Mouse (Mus musculus): Measurements from ENCODE around the gene Fam221a. TPM values are rescaled to one million over a fixed set of nuclear protein-coding genes. Genes with fewer than 3 reads are reported as not detected.
"Not testable (repeated sequence)": the region's sequence is repeated elsewhere in the genome, so short reads cannot be mapped to it uniquely, and the experiment has no call there.

Fam221a gene
- polyA plus RNA-seq, 1 experiment from 2014 or later = 5.8 TPM

DNA sequence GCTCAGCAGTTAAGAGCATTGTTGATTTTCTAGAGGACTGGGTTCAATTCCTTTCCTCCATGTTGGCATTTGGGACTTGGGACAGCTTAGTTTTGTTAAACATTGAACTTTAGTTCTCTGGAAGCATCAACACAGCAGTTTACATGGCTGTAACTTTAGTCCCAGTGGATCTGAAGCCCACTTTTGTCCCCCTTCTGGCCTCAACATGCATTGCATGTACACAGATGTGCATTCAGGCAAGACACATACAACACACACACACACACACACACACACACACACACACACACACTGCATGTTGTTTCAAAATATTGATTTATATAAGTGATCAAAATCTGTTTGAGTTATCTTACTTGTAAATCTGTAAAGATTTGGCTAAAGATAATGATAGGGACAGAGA lies 29.9 kb downstream of the Fam221a start:
- no peak for ATAC-seq (ENCODE audit: low FRiP score)
- 0 out of 2 replicates have a peak, but pooled peaks cover 3% of the 10 kb centered on the region for H3K9me3 ChIP-seq
- H3K27ac ChIP-seq = no peak overlapping the region
- no peak overlapping the region for H3K4me2 ChIP-seq
- H3K27me3 ChIP-seq = no peaks in the 10 kb centered on the region
- H3K9ac ChIP-seq = no peak overlapping the region
- no peak overlapping the region for H3K4me3 ChIP-seq (replicated peaks)
- no peaks in the 10 kb centered on the region for H3K4me1 ChIP-seq
- no peaks in the 10 kb centered on the region for H3K36me3 ChIP-seq (replicated peaks)

DNA sequence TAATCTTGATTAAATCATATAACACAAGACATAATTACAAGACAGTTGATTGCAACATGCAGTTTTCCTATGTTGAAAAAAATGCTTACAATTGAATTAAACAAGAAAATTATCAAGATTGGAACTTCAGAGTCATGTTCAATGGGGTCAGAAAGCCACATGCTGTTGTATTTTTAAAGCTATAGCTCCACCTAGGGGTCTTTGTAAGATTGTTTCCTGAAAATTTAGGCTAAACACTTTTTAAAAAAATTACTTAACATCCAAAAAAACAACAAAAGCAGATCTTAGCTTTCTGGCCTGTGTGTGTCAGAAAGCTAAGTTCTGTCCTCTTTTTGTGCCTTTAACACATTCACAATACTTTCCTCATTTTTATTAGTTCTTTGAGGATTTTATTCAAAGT lies 30.8 kb downstream of the Fam221a start:
- H3K9me3 ChIP-seq = 0 out of 2 replicates have a peak, but pooled peaks cover 3% of the 10 kb centered on the region
- H3K27ac ChIP-seq = no peak overlapping the region

DNA sequence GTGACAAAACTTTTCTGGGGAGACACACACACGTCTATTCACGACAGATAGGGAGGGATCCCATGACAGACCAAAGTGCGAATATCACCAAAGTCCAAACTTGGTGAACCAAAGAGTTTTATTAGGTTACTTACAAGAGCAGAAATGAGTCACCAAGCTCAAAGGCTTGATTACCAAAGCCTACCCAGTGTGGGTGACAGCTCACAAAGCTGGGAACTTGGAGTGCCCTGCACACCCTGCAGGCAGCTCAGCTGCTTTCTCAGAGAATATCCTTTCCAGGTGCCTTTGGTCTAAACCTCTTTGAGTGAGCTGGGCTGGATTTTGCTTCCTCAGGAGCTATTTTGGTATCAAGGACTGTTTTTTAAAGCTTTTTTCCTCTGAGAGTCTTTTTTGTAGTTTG lies 43.3 kb downstream of the Fam221a start:
- H3K9me3 ChIP-seq = no peaks in the 10 kb centered on the region
- H3K4me1 ChIP-seq = no peaks in the 10 kb centered on the region
- H3K4me3 ChIP-seq (replicated peaks) = no peak overlapping the region
- H3K27me3 ChIP-seq = no peaks in the 10 kb centered on the region
- no peak overlapping the region for H3K27ac ChIP-seq
- ATAC-seq (ENCODE audit: low FRiP score) = no peak
- 83% methylated on average over 3 of the region's 3 CpGs for WGBS
- H3K36me3 ChIP-seq (replicated peaks) = no peaks in the 10 kb centered on the region
- H3K4me2 ChIP-seq = no peak overlapping the region
- H3K9ac ChIP-seq = no peak overlapping the region

More for the DNA sequence above, 30.8 kb downstream of the Fam221a start:
- no peak overlapping the region for H3K9ac ChIP-seq
- H3K27me3 ChIP-seq = no peaks in the 10 kb centered on the region
- no peak overlapping the region for H3K4me2 ChIP-seq
- H3K36me3 ChIP-seq (replicated peaks) = no peaks in the 10 kb centered on the region
- ATAC-seq (ENCODE audit: low FRiP score) = no peak
- H3K4me1 ChIP-seq = no peaks in the 10 kb centered on the region
- no peak overlapping the region for H3K4me3 ChIP-seq (replicated peaks)

DNA sequence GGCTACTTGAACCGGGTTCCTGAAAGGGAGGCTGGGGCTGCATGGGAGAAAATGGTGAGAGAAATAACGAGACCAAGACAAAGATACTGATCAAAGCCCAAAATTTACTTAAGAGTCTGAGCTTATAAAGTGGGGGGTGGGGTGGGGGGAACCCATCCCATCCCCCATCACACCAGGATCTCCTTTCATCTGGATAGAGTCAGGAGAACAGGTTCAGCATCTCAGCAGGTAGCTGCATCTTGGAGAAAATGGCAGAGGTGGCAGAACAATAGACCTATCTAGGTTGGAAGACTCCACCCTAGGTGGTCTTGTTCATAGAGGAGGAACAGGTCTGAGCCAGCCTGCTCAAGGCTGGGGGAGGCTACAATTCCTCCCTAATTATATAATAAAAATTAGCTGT lies 45.4 kb downstream of the Fam221a start:
- not testable (repeated sequence) for H3K4me1 ChIP-seq; H3K4me2 ChIP-seq; H3K36me3 ChIP-seq (replicated peaks); H3K4me3 ChIP-seq (replicated peaks); ATAC-seq (ENCODE audit: low FRiP score); H3K27ac ChIP-seq; H3K9ac ChIP-seq; H3K9me3 ChIP-seq; H3K27me3 ChIP-seq
- 53% methylated on average over 2 of the region's 2 CpGs for WGBS

DNA sequence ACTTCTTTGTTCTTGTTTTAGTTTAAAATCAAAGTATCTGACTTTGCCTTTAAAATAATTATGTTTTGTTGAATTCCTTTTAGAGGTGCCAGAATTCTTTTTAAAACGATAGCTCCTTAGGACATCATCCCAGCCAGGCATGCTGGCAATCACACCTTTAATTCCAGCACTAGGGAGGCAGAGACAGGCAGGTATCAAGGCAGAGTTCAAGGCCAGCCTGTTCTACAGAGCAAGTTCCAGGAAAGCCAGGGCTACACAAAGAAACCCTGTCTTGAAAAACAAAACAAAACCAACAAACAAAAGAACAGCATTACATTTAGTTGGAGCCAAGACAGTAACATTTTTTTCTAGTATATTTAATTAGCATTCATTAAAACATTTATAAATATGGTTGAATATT lies 48.4 kb downstream of the Fam221a start:
- no peak overlapping the region for H3K4me2 ChIP-seq
- no peaks in the 10 kb centered on the region for H3K9me3 ChIP-seq
- no peaks in the 10 kb centered on the region for H3K4me1 ChIP-seq
- ATAC-seq (ENCODE audit: low FRiP score) = no peak
- no peak overlapping the region for H3K27ac ChIP-seq
- no peaks in the 10 kb centered on the region for H3K27me3 ChIP-seq
- 79% methylated on average over 1 of the region's 1 CpGs for WGBS
- no peaks in the 10 kb centered on the region for H3K36me3 ChIP-seq (replicated peaks)
- no peak overlapping the region for H3K4me3 ChIP-seq (replicated peaks)
- no peak overlapping the region for H3K9ac ChIP-seq

DNA sequence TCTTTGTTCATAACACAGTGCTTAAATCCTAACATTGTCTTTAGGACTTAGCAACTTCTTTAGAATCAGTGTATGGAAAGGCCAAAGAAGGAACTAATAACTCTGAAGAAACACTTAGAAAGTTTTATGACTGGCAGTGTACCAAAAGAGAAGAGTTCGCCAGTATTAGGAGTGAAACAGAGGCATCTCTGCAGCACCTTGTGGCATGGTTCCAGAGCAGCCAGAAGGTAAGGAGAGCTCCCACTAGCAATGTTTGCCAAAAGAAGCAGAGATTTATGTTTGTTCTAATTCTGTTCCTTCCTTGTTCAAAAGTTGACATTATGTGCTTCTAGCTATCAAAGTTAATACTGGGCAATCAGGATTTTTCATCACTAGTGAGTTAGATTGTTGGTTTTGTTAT lies 69.8 kb downstream of the Fam221a start:
- no peaks in the 10 kb centered on the region for H3K36me3 ChIP-seq (replicated peaks)
- no peak overlapping the region for H3K4me3 ChIP-seq (replicated peaks)
- no peaks in the 10 kb centered on the region for H3K27me3 ChIP-seq
- no peak overlapping the region for H3K27ac ChIP-seq
- no peak overlapping the region for H3K4me2 ChIP-seq
- no peaks in the 10 kb centered on the region for H3K4me1 ChIP-seq
- WGBS = 79% methylated on average over 1 of the region's 1 CpGs
- ATAC-seq (ENCODE audit: low FRiP score) = no peak
- H3K9me3 ChIP-seq = no peaks in the 10 kb centered on the region
- H3K9ac ChIP-seq = no peak overlapping the region

Other genes starting within 250 kb of the Fam221a start
- 98.9 and 107 TPM in 2 replicates for gene Igf2bp3, start 152.8 kb upstream of the Fam221a start, polyA plus RNA-seq (2016; fragmentation: Nextera tagmentation; extraction: Ambion mirVana)
- gene Tra2a, start 103.7 kb upstream of the Fam221a start, polyA plus RNA-seq (2016; fragmentation: Nextera tagmentation; extraction: Ambion mirVana) = 164 and 168 TPM in 2 replicates
- 5.7 and 6.0 TPM in 2 replicates for gene Ccdc126, start 48.5 kb upstream of the Fam221a start, polyA plus RNA-seq (2016; fragmentation: Nextera tagmentation; extraction: Ambion mirVana)
- gene Stk31, start 27.9 kb downstream of the Fam221a start, polyA plus RNA-seq (2016; fragmentation: Nextera tagmentation; extraction: Ambion mirVana) = 0.10 TPM in 1 of 2 replicates, not detected in the other